Mouse (Mus musculus) olfactory bulb, adult 2 months (tissue): ENCODE measurements at regions not wholly inside any gene's neighbourhood (a gene's known extent, or its start where the extent isn't known, plus 50 kb on each side); places are given as distances from the start of the nearest gene placed in this dataset.

Experiments
- CTCF ChIP-seq: fragments of 200-500 bp; IDR thresholded peaks from 2 replicates; pipeline ENCODE4 v1.5.1; 2012; ENCODE audit warnings: low read depth, mild to moderate bottlenecking, low read length, moderate library complexity; ENCODE audit not compliant: insufficient read depth
- POLR2A ChIP-seq: fragments of 200-500 bp; IDR thresholded peaks from 2 replicates; pipeline ENCODE4 v1.6.1; 2012; ENCODE audit warnings: mild to moderate bottlenecking, low read depth, low read length, moderate library complexity; ENCODE audit not compliant: insufficient read depth

GRCm38 (mm10) chr8:91973951-91974439 lies 172.1 kb upstream of the Irx3 start:
- TF ChIP-seq POLR2A (no peak), CTCF (no peak)
